Mouse (Mus musculus): Measurements from ENCODE around the gene Rasgef1a.

The Rasgef1a gene

DNA sequence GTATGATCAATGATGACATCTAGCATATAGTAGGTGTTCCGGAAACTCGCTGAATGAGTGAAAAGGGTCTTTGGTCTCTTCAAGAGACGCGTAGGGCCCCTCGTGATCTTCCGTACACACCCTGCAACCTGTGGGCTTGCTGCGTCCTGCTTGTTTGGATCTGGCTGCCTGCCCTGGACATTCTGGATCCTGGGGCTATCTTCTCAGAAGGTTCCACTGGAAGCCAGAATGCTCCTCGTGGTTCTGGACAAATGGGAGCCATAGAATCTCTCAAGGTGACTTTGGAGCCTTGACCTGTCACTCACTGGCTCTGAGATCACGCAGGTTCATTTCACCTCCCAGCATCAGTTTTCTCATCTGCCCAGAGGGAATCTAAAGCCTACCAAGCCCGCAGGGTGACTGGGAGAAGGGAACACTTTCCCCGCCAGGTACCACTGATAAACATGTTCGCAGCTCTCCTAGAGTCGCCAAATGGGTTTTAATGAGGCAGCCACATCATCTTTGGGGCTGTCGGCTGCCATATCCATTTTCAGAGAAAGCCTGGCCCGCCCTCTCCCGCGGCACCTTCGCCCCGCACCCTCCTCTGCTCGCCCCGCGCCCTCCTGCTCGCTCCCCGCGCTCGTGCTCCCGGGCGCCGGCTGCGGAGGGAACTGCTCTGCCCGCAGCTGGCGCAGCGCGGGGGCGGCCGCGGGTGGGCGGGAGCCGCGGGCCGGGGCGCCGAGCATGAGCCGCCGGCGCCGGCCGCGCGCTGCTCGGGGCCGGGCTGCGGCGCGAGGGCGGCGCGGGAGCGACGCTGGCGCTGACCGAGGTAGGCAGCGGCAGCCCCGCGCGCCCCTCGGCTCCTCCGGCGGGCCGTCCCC is at the start of gene Rasgef1a:
Rasgef1a (plus strand) TSS at position 683 of the 860 bp plus-strand sequence.
- no peak for DNase-seq

DNA sequence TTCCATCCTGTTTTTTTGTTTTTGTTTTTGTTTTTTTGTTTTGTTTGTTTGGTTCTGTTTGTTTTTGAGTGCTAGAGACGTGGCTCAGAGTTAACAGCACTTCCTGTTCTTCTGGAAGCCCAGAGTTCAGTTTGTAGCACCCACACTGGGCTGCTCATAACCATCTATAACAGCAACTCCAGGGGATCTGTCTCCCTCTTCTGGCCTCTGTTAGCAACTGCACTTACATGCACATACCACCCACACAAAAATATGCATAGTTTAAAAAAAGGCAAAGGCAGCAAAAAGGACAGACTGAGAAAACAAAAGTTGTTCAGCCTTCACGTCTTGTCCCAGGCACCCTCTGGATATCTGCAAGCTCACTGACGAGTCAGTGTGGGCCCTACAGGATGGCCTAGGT is 48.0 kb upstream of the Rasgef1a start:
- no peak for DNase-seq

DNA sequence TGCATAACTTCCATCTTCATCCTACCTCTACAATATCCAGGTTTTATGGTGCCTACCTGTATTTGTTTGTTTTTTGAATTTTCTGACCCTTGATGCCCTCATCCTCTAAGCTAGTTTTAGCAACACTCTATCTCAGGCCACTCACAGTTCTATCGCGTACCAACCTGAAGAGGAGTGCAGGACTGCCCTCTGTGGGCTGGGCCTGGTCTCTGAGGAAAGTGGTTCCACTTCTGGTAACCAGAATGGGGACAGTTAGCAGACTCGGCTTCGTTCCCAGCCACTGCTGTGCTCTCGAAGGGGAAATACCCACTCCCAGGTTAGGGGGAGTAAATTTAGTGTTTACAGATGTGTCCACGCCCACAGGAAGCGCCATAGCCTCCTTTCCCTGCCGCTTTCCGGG is 44.5 kb upstream of the Rasgef1a start:
- DNase-seq: peak; percentile 19

DNA sequence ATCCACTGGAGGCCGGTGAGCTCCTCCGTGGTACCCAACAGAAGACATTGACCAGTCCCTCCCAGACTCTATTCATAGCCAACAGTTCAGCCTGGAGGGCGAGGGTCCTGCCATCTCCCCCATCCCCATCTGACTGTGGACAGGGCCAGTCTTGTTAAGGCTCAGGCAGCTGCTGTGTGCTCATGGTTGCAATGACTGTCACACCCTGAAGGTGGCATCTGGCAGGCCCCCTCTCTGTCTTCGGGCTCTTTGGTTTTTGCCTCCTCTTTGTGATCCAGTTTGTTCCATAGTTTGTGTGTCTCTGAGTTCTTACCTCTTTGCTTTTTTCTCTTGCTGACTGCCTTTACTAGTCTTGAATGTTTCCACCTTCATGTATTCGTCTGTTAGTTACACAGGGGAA is 24.1 kb upstream of the Rasgef1a start:
- no peak for DNase-seq

DNA sequence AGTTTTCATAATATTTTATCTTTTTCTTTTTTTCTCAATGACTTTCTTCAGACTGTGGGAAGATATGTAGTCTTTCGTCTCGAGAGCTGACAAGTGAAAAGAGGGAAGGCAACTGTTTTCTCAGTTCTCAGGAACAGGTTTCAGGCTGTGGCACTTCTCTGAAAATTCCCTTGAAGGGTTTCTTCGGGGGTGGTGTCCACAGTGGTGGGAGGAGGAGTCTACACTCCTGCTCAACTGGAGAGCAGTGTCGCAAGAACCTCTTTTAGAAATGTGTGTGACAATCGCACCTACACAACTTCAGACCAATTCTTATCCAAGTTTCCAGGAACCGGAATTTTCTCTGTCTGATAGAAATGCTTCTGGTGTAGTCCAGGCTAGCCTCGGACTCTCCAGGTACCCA is 22.0 kb upstream of the Rasgef1a start:
- no peak for DNase-seq

DNA sequence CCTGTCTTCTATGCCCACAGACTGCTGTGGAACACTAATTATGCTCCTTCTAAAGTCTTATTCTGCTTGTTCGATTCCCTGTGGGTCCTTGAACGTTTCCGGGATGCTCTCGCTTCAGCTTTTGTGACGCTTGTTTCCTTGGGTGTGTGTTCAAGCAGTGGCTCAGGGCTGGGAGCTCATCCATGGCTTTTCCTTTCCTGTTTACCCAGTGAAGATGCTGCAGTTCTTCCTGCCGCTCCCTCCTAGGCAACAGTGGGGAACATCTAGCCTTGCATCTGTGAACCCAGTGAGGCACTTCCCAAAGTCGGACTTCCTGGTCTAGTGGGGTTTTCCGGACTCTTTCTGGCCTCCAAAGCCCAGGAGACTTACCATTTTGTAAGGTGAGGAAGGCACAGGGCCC is 20.6 kb upstream of the Rasgef1a start:
- DNase-seq: peak; percentile 36

DNA sequence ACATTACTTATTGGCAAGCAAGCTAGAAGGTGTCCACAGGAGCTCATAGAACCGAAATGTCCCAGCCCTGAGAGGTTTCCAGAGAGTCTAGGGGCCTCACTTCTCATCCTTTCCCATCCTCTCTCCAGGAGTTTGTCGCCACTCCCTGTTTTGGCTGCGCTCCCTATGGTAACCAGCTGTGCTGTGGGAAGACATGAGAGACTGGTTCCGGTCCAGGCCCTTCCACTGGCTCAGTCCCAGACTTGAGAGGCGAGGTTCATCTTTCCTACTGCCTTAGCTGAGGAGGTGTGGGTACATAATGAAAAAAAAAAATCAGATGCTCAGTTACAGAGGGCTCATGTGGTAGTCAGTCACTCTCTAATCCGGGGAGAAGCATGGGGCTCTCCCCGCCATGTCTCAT is 19.9 kb upstream of the Rasgef1a start:
- DNase-seq: peak; percentile 72

DNA sequence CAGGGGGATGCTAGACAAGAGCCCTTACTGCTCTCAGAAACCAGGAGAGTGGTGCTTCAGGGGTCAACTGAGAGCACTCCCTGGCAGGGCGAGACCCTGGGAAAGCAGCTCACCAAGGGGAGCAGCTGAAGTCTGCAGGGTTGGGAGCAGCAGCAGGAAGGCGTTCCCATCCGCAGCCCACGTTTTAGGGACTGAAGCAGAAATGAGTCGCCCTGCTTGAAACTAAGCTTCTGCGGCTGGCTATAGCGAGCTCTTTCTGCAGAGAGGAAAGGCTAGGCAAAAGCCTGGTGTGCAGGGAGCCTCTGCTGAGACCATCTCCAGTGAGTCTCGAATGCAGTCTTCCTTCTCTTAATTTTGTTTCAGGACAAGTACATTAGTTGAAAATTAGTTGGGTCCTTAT is 19.3 kb upstream of the Rasgef1a start:
- DNase-seq: no peak

DNA sequence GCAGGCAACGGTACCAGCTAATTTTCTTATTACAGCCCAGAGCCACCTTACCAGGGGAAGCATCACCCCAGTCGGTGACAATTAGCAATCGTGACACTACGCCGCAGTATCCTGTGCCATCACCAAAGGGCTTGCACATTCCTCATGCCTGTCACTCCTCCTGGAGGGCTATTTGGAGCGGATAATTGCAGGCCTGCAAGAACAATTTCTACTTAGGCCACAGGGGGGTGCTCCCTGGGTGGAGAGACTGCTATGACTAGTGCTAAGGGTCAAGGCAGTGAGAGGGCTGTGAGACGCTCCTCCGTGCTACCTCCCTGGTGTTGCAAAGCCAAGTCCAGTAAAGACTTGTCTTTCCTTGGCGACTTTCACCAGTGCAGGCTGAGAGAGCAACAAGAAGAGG is 16.1 kb upstream of the Rasgef1a start:
- DNase-seq: peak; percentile 80

DNA sequence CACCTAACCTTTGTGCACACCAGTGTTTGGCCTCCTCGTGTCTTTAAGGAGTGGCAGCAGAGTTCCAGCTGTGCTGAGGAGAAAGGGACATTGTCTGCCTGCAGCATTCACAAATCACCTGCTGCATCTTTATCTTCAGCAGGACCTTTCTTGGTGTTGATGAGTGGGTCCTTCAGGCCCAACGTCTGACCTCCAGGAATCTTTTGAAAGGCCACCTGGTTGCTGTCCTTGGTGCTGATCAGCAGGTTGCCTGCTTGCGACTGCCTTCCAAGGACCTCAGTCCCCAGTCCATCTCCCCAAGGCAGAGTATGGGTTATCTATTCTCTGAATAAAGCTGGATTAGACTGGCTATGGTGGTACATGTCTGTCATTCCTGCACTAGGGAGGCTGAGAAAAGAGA is 10.0 kb upstream of the Rasgef1a start:
- DNase-seq: peak; percentile 26

DNA sequence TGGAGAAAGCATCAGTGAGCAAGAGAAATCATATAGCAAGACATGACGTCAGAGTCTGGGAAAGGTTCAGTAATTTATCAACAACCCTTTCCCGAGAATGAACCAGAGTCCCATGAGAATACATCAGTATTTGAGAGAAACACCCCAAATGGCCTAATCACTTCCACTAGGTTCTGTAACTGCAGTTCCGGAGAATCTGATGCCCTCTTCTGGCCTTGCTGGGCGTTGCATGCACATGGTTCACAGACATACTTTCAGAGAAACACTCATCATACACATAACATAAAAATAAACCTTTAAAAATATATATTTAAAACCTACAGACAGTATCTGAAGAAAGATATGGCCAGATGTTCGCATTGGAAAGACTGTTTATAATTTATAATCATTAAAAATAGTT is 3.9 kb upstream of the Rasgef1a start:
- peak; percentile 45 for DNase-seq

DNA sequence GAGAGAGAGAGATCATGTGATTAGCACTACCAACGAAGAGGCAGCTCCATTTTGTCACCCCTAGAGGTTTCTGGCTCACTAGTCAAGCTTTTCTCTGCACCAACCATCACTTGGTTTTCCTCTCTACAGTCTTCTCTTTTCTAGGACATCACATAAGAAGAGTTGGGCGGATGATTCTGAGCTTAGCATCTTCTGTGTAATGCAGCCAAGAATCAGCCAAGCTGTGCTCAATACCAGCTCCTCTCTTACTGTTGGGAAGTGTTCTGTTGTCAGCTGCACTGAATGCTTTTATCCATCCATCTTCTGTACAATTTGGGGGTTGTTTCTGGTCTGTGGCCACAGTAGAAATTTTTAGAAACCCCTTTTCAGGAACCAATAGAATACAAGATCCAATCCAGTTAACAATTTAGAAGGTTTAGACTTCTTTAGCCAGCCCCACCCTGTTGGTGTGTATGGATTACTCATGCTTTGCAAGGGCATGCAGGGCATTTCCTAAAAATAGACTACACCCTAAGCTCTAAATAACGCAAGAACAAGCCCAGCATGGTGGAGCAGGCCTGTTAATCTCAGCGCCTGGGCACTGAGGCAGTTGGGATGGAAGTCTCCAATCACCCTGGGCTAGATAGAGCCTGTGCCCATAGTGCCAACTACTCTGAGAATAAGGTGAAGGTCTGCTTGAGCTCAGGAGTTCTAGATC is 3.2 kb upstream of the Rasgef1a start:
- DNase-seq: no peak

DNA sequence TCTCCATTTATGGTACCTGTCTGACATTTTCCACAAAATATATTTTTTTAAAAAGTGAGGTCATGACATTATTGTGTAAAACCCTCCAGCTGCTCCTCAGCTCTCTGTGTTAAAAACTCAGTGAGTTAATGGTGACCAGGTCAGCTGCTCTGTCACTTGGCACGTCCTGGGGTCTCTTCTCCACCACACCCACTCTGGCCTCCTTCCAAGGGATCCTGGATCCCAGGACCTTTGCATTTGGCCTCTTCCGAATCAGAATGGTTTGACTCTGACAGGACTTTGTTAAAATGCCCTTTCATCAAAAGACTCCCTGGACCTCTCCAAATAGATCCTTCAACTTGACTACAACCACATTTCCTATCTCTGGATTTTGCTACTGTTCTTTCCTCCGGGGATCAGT is 982 bp upstream of the Rasgef1a start:
- DNase-seq: peak; percentile 59

DNA sequence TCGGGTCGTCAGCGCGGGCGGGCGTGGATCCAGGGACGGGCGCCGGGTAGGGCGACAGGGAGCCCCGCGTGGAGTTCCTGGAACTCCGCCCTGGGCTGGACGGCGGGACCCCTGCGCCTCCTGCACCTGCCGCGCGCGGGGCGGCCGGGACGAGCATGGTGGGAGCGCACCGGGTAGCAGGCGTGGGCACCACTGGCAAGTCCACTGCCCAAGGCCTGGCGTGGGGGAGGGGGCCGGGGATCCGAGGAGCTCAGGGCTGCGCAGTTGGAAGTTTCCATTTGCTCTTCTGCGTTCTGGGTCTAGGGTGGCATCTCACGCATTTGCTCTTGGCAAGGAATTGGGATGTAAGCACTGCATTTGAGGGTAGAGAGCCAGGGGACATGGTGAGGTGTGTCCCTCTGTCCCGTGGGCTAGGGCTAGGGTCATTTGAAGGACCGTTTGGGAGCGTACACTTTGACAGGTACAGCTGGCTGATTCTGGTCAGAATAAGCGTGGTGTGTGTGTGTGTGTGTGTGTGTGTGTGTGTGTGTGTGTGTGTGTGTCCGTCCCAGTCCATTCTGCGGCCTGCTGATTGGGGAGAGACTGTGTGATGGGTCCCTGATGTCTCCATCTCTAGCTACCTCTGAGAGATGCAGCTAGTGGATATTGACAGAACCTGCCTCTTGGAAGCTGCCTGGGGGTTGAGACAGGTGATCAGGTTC is 528 bp downstream of the Rasgef1a start:
- DNase-seq: peak; percentile 53

DNA sequence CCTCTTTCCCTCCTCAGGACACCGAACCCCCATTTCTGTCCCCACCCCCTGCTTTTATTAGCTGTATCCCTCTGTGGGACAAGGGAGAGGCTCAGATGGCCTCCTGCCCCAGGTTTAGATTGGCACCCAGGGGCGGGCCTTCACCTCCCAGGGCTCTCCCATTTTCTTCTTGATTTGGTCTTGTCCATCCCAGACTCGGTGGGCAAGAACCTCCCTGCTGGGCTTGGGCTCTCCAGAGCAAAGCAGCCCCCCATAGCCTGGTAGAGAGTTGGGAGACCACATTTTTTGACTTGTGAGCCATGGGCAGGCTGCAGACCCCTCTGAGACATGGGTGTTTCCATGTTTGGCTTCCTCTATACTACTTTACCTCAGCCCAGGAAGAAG is 1.1 kb downstream of the Rasgef1a start:
- no peak for DNase-seq

DNA sequence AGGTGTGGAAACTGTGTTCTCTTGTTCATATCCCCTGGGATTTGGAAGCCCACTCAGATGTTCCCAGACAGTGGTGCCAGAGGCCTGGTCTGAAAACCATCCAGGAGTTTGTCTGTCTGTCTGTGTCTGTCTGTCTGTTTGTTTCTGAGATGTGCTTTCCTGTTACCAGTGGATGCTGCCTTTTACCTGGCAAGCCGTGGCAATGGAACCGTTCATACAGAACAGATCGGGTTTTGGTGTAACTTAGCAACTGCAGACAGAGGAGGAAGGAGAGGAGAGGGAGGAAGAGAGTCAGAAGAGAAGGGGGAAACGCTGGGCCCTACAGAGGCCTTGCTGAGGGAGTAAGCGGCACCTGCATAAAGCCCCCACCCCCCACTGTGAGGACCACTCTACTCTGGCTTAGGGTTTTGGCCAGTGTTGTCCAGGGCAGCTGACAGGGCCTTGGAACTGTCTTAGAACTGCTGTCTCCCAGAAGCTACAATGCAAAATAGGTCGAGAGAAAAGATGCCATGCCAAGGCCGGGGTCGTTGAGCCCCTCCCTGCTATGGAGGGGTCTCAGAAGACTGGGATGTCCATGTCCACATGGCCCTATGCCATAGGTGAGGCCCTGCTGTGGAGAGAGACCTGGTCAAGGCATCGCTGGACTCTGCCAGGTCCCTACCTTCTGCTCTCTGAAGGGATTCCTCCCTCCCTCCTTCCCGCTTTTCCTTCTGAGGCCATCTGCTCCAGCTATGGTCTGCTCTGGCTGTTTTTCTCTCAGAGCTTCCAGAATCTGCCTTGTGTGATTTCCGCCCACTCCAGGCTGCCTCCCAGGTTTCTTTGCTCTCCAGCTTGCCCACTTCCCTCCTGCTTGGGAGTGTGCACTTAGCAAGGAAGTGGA is 2.0 kb downstream of the Rasgef1a start:
- DNase-seq: no peak

DNA sequence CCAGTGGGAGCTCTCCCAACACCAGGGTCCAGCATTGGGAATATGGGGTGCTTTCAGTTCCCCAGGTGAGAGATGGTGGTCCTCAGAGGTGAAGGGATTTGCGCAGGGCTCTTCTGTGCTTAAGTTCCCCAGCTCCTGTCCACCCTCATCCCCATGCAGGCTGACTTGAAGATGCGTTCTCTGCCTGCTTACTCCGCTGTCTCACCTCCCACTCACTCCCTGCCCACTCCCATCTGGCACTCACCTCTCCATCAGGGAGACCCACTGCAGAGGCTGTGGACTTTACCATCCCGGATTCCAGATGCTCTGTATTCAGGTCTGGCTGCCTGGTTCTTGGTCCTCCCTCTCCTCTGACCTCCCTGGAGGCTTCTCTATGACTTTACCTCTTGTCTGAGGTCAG is 3.6 kb downstream of the Rasgef1a start:
- DNase-seq: no peak

DNA sequence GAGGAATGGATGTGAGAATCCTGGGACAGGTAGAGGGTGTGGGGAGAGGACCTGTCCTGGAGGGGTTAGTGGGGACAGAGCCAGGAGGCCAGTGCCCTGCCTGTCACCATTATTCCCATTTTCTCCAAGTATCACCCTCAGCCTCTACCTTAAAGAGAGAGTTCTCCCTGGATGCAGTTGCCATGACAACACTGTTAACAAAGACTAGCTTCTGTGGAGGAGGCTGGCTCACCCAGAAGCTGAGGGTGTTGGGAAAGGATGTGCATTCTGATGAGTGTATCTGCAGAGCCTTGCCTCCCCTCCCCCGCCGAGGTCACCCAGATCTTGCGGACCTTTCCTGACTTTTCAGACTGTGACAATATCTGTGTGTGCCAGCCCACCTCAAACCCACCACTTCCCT is 4.7 kb downstream of the Rasgef1a start:
- DNase-seq: no peak

DNA sequence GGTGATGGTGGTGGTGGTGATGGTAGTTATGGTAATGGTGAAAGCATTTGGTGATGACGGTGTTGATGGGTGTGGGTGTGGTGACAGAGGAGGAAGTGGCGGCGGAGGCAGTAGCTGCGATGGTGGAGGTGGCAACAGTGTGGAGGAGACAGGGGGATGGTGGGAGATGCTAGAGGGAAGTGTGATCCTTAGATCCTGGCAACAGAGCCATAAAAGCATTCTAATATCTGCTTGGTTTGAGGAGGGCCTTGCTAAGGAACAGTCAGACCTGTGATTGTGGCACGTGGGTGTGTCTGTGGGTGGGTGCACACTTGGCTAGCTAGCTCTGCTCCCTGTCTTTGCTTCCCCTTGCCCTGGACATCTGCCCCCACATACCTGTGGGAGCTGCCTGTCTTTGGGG is 7.4 kb downstream of the Rasgef1a start:
- no peak for DNase-seq

DNA sequence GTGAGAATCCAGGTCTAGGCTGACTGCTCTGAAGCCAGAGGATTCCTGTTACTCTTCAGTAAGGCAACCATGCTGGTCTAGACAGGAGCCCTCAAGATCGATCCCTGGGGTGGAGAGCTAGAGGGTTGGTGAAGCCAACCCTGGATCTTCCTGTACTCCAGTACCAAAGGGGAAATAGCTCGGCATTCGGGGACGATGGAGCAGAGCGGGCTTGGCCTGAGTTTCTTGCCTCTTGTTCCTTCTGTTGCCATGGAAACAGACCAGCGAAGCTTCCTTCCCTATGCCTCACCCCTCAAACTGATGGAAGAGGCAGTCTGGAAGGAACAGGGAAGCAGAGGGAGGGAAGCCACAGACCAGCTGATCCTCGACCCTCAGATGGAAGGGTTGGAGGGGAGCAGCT is 8.3 kb downstream of the Rasgef1a start:
- DNase-seq: no peak

DNA sequence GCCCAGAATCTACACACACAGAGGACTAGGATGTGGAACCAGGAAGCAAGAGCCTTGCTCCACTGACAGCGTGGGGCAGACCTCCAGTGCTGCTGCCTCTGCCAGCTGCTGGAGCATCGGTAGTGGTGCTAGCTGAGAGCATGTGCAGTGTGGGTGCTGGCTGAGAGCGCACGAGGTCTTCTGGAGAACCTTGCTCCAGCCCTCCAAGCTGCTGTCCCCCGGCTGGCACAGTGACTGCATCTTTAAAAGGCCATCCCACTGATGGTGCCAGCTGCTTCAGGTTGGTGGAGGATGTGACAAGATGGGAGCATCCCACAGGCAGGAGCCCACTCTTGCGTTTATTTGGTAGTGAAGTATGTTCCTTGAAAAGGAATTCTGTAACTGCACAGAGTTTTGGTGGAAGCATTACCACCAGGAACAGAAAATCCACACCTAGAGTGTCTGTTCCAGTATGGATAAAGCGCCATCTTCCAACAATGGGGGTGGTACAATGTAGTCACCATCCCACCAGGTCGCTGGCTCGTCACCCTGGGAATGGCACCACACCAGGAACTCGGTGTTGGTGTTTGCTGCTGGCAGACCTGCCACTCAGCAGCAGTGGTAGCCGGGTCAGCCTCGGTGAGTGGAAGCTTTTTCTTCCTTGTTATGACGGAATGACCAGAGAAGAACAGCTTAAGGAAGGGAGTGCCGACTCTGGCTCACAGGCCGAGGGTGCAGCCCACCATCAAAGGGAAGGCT is 11.8 kb downstream of the Rasgef1a start:
- no peak for DNase-seq

DNA sequence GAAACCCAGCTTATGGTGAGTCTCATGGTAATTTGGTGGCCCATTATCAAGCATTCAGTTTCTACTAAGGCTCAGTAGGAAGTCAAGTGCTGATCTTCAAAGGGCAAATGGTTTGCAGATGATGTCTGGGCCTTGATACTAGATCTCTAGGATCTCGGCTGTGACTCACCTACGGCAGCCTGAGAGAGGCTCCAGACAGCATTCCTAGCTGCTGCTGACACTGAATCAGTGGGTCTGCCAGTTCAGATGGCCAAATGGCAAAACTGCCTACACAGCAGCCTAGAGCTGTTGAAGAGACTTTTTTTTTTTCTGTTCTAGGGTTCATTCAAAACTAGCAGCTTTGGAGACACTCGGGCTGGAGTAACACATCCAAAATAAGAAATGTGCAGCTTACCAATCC is 15.8 kb downstream of the Rasgef1a start:
- DNase-seq: no peak
